Mouse (Mus musculus): ENCODE measurements at regions not wholly inside any gene's neighbourhood (a gene's known extent, or its start where the extent isn't known, plus 50 kb on each side); places are given as distances from the start of the nearest gene placed in this dataset.

GRCm38 (mm10) chr10:98008355-98008754 lies 281.8 kb upstream of the C030005K15Rik start:
- no peak overlapping the region for H3K4me3 ChIP-seq (ENCODE audit: low read depth, low read length)
- ATAC-seq, result no peak
- H3K9me3 ChIP-seq (ENCODE audit: low read length), result no peaks in the 10 kb centered on the region
- no peaks in the 10 kb centered on the region for H3K36me3 ChIP-seq (ENCODE audit: insufficient read depth)
- DNase-seq, result no peak
- no peaks in the 10 kb centered on the region; the same call in none of the 2 replicates for H3K4me1 ChIP-seq (ENCODE audit: insufficient read depth)
- 13% methylated on average over 1 of the region's 1 CpGs for WGBS
- no peak overlapping the region for H3K4me2 ChIP-seq (ENCODE audit: low read depth)
- H3K9ac ChIP-seq, result no peak overlapping the region
- no peaks in the 10 kb centered on the region for H3K27me3 ChIP-seq (ENCODE audit: insufficient read depth, low read length)
- no peak for TF ChIP-seq CTCF (IDR thresholded peaks at IDR 0.05; ENCODE audit: low read depth)
- no peak overlapping the region for H3K27ac ChIP-seq (ENCODE audit: low read depth, low read length)

GRCm38 (mm10) chr10:98012916-98013315 lies 286.4 kb upstream of the C030005K15Rik start:
- TF ChIP-seq CTCF (IDR thresholded peaks at IDR 0.05; ENCODE audit: low read depth), result no peak
- Histone ChIP-seq H3K9ac (no peak overlapping the region), H3K4me3 (ENCODE audit: low read depth, low read length) (no peak overlapping the region), H3K27ac (ENCODE audit: low read depth, low read length) (no peak overlapping the region), H3K36me3 (ENCODE audit: insufficient read depth) (no peaks in the 10 kb centered on the region), H3K27me3 (ENCODE audit: insufficient read depth, low read length) (no peaks in the 10 kb centered on the region), H3K4me2 (ENCODE audit: low read depth) (no peak overlapping the region), H3K4me1 (ENCODE audit: insufficient read depth) (no peaks in the 10 kb centered on the region; the same call in 1 of the 2 replicates), H3K9me3 (ENCODE audit: low read length) (no peaks in the 10 kb centered on the region)
- DNase-seq (peak; percentile 40), ATAC-seq (peak; percentile 50; the same call in 1 of the 2 replicates)
- WGBS, result 66% methylated on average over 2 of the region's 2 CpGs

GRCm38 (mm10) chr10:98014985-98015902 lies 288.7 kb upstream of the C030005K15Rik start:
- Histone ChIP-seq H3K9me3 (ENCODE audit: low read length) (no peaks in the 10 kb centered on the region), H3K27ac (ENCODE audit: low read depth, low read length) (no peak overlapping the region), H3K27me3 (ENCODE audit: insufficient read depth, low read length) (no peaks in the 10 kb centered on the region), H3K36me3 (ENCODE audit: insufficient read depth) (no peaks in the 10 kb centered on the region), H3K9ac (no peak overlapping the region), H3K4me3 (ENCODE audit: low read depth, low read length) (no peak overlapping the region), H3K4me1 (ENCODE audit: insufficient read depth) (no peaks in the 10 kb centered on the region; the same call in 1 of the 2 replicates), H3K4me2 (ENCODE audit: low read depth) (no peak overlapping the region)
- 85% methylated on average over 10 of the region's 10 CpGs for WGBS
- no peak for DNase-seq
- no peak for ATAC-seq
- TF ChIP-seq CTCF (IDR thresholded peaks at IDR 0.05; ENCODE audit: low read depth), result no peak

- Histone ChIP-seq H3K4me2 (ENCODE audit: low read depth) (no peak overlapping the region), H3K4me3 (ENCODE audit: low read depth, low read length) (no peak overlapping the region), H3K36me3 (ENCODE audit: insufficient read depth) (no peaks in the 10 kb centered on the region), H3K4me1 (ENCODE audit: insufficient read depth) (no peaks in the 10 kb centered on the region; the same call in 1 of the 2 replicates), H3K27me3 (ENCODE audit: insufficient read depth, low read length) (no peaks in the 10 kb centered on the region), H3K9ac (no peak overlapping the region), H3K9me3 (ENCODE audit: low read length) (no peaks in the 10 kb centered on the region), H3K27ac (ENCODE audit: low read depth, low read length) (no peak overlapping the region)
- ATAC-seq, result no peak
- 92% methylated on average over 2 of the region's 2 CpGs for WGBS
- no peak for TF ChIP-seq CTCF (IDR thresholded peaks at IDR 0.05; ENCODE audit: low read depth)
- no peak for DNase-seq
These were observed 290.2 kb upstream of the C030005K15Rik start for GRCm38 (mm10) chr10:98016596-98017304.

GRCm38 (mm10) chr10:98029124-98029523 lies 302.6 kb upstream of the C030005K15Rik start:
- H3K27me3 ChIP-seq (ENCODE audit: insufficient read depth, low read length), result no peaks in the 10 kb centered on the region
- ATAC-seq, result no peak; the same call in 1 of the 2 replicates
- H3K4me2 ChIP-seq (ENCODE audit: low read depth), result no peak overlapping the region
- no peaks in the 10 kb centered on the region for H3K9me3 ChIP-seq (ENCODE audit: low read length)
- H3K36me3 ChIP-seq (ENCODE audit: insufficient read depth), result no peaks in the 10 kb centered on the region
- DNase-seq, result no peak
- H3K4me1 ChIP-seq (ENCODE audit: insufficient read depth), result no peaks in the 10 kb centered on the region
- 69% methylated on average over 8 of the region's 8 CpGs for WGBS
- H3K27ac ChIP-seq (ENCODE audit: low read depth, low read length), result no peak overlapping the region
- no peak overlapping the region for H3K9ac ChIP-seq
- H3K4me3 ChIP-seq (ENCODE audit: low read depth, low read length), result no peak overlapping the region
- no peak for TF ChIP-seq CTCF (IDR thresholded peaks at IDR 0.05; ENCODE audit: low read depth)

GRCm38 (mm10) chr10:98029621-98030020 lies 303.1 kb upstream of the C030005K15Rik start:
- H3K4me1 ChIP-seq (ENCODE audit: insufficient read depth), result no peaks in the 10 kb centered on the region
- no peaks in the 10 kb centered on the region for H3K36me3 ChIP-seq (ENCODE audit: insufficient read depth)
- H3K4me2 ChIP-seq (ENCODE audit: low read depth), result no peak overlapping the region
- WGBS, result 74% methylated on average over 3 of the region's 3 CpGs
- H3K9me3 ChIP-seq (ENCODE audit: low read length), result no peaks in the 10 kb centered on the region
- no peak overlapping the region for H3K27ac ChIP-seq (ENCODE audit: low read depth, low read length)
- no peaks in the 10 kb centered on the region for H3K27me3 ChIP-seq (ENCODE audit: insufficient read depth, low read length)
- no peak overlapping the region for H3K9ac ChIP-seq
- DNase-seq, result no peak
- H3K4me3 ChIP-seq (ENCODE audit: low read depth, low read length), result no peak overlapping the region
- no peak for TF ChIP-seq CTCF (IDR thresholded peaks at IDR 0.05; ENCODE audit: low read depth)
- ATAC-seq, result no peak

GRCm38 (mm10) chr10:98032661-98033060 lies 306.1 kb upstream of the C030005K15Rik start:
- DNase-seq, result no peak
- no peaks in the 10 kb centered on the region for H3K9me3 ChIP-seq (ENCODE audit: low read length)
- no peak overlapping the region for H3K4me2 ChIP-seq (ENCODE audit: low read depth)
- no peak overlapping the region for H3K27ac ChIP-seq (ENCODE audit: low read depth, low read length)
- H3K9ac ChIP-seq, result no peak overlapping the region
- ATAC-seq, result no peak
- no peak overlapping the region for H3K4me3 ChIP-seq (ENCODE audit: low read depth, low read length)
- H3K4me1 ChIP-seq (ENCODE audit: insufficient read depth), result no peaks in the 10 kb centered on the region
- 93% methylated on average over 1 of the region's 1 CpGs for WGBS
- H3K27me3 ChIP-seq (ENCODE audit: insufficient read depth, low read length), result no peaks in the 10 kb centered on the region
- TF ChIP-seq CTCF (IDR thresholded peaks at IDR 0.05; ENCODE audit: low read depth), result no peak
- H3K36me3 ChIP-seq (ENCODE audit: insufficient read depth), result no peaks in the 10 kb centered on the region

Measured in forebrain, postnatal 0 days (tissue).